Mouse (Mus musculus) adrenal gland, postnatal 4 days (tissue): ENCODE results near the gene Spock2. TPM values are rescaled to one million over a fixed set of nuclear protein-coding genes. Genes with fewer than 3 reads are reported as not detected.
"Not testable (repeated sequence)": the region's sequence is repeated elsewhere in the genome, so short reads cannot be mapped to it uniquely, and the experiment has no call there.

ENCODE experiments used
- DNase-seq, 2 experiments: peaks; one replicate each; pipeline ENCODE4 v3.0.0; 2021 to 2022; ENCODE audit warnings: low spot score in 2 of 2, mixed read lengths in 2 of 2
- total RNA-seq, 2 experiments: library from RNA; stranded (reverse); gene quantifications; 2 replicates each; pipeline ENCODE4 v1.2.3; 2021

The Spock2 gene
- total RNA-seq, 2 experiments from 2014 or later: 43.4 to 47.2 TPM

GRCm38 (mm10) chr10:60141656-60142160, 35.7 kb downstream of the Spock2 start:
- DNase-seq: no peak

GRCm38 (mm10) chr10:60147510-60148047, 41.6 kb downstream of the Spock2 start:
- DNase-seq: not testable (repeated sequence)

GRCm38 (mm10) chr10:60148087-60148486, 42.1 kb downstream of the Spock2 start:
- DNase-seq: peak; percentile 66 to 67

GRCm38 (mm10) chr10:60151107-60151663, 45.2 kb downstream of the Spock2 start:
- no peak for DNase-seq

- no peak for DNase-seq
Measured at GRCm38 (mm10) chr10:60156016-60156415, 50.0 kb downstream of the Spock2 start.

GRCm38 (mm10) chr10:60158144-60158543, 52.1 kb downstream of the Spock2 start:
- DNase-seq: no peak

- not testable (repeated sequence) for DNase-seq
Measured at GRCm38 (mm10) chr10:60161397-60161796, 55.4 kb downstream of the Spock2 start.

GRCm38 (mm10) chr10:60162184-60162972, 56.4 kb downstream of the Spock2 start:
- not testable (repeated sequence) for DNase-seq

GRCm38 (mm10) chr10:60162973-60163255, 56.9 kb downstream of the Spock2 start:
- DNase-seq: no peak

- DNase-seq: no peak
Measured at GRCm38 (mm10) chr10:60164869-60165268, 58.9 kb downstream of the Spock2 start.

GRCm38 (mm10) chr10:60166068-60166467, 60.0 kb downstream of the Spock2 start:
- DNase-seq: no peak

- DNase-seq: no peak
Measured at GRCm38 (mm10) chr10:60168306-60168705, 62.3 kb downstream of the Spock2 start.

- DNase-seq: no peak
Measured at GRCm38 (mm10) chr10:60168960-60169359, 62.9 kb downstream of the Spock2 start.

GRCm38 (mm10) chr10:60170326-60171089, 64.5 kb downstream of the Spock2 start:
- DNase-seq: peak in 1 of 2 experiments; percentile 22

GRCm38 (mm10) chr10:60171368-60171767, 65.3 kb downstream of the Spock2 start:
- no peak for DNase-seq

- DNase-seq: no peak
Measured at GRCm38 (mm10) chr10:60172306-60172705, 66.3 kb downstream of the Spock2 start.

- DNase-seq: peak in 1 of 2 experiments; percentile 56
Measured at GRCm38 (mm10) chr10:60173035-60173434, 67.0 kb downstream of the Spock2 start.

GRCm38 (mm10) chr10:60174506-60174905, 68.5 kb downstream of the Spock2 start:
- no peak for DNase-seq

GRCm38 (mm10) chr10:60175306-60175705, 69.3 kb downstream of the Spock2 start:
- DNase-seq: not testable (repeated sequence)
